Mouse (Mus musculus) kidney, adult 2 months (tissue): Measurements from ENCODE around the gene Dhx32.

ENCODE experiments used
- CTCF ChIP-seq: fragments of 200-500 bp; conservative IDR thresholded peaks from 2 replicates; pipeline ENCODE4 v1.5.1; 2011; ENCODE audit warnings: low read depth, mild to moderate bottlenecking, control low read depth, low read length, moderate library complexity, mixed read lengths; ENCODE audit not compliant: insufficient read depth, insufficient read length
- POLR2A ChIP-seq: fragments of 200-500 bp; IDR thresholded peaks from one replicate; pipeline ENCODE4 v1.6.1; 2011; ENCODE audit warnings: low read depth, low read length, control low read depth

DNA sequence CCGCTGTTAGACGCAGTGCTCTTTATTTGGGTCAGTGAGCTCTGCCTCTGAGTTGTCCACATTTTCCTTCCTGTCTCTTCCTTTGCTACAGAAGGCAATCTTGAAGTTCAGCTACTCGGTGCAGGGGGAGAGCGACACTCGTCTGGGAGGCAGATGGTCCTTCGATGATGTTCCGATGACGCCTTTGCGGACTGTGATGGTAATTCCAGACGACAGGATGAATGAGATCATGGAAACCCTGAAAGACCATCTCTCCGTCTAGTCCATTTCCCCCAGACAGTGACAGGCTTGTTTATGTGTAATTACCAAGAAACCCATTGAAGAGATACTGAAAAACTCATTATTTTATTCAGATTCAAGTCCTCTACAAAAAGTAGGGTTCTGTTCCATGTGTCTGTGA is 61.9 kb downstream of the Dhx32 start:
- TF ChIP-seq POLR2A, result no peak
- TF ChIP-seq CTCF, result no peak
